In genomic region chr11:79306510-79306909, GRCm38 (mm10) we compare ENCODE assay signal across 8 mouse cellular contexts. TPM values are rescaled to one million over a fixed set of nuclear protein-coding genes. Genes with fewer than 3 reads are reported as not detected.
DNase-seq lines count a peak whose midpoint lies in the region; ATAC-seq and TF ChIP-seq lines count a peak whose summit lies in the region.

No protein-coding gene starts in this region.

- peaks cover 11 to 37% of the 10 kb centered on the region in 2 experiments for H3K4me1 ChIP-seq in CH12.LX (ENCODE audit: control insufficient read depth in 1 of 2, insufficient read depth in 2 of 2)
- H3K4me1 ChIP-seq in forebrain, embryonic 14.5 days (ENCODE audit: control insufficient read depth, insufficient read depth, low read length): peaks cover 12% of the 10 kb centered on the region
- H3K4me1 ChIP-seq in hindbrain, embryonic 15.5 days (replicated peaks): peaks cover 8% of the 10 kb centered on the region; the same call in 1 of the 2 replicates

- H3K36me3 ChIP-seq in CH12.LX (replicated peaks in 1 of 2; ENCODE audit: control insufficient read depth in 1 of 2, insufficient read depth in 1 of 2, low read length in 1 of 2) (no peaks in the 10 kb centered on the region), macrophage (ENCODE audit: inconsistent target) (no peaks in the 10 kb centered on the region)
- H3K36me3 ChIP-seq in forebrain, embryonic 14.5 days (ENCODE audit: control insufficient read depth, insufficient read depth, low read length): no peaks in the 10 kb centered on the region
- H3K36me3 ChIP-seq in hindbrain, embryonic 15.5 days: no peaks in the 10 kb centered on the region

- dilution Hi-C loops in CH12.LX (cut with MboI; ENCODE audit: extremely low pct_ligation_motif_present, extremely low pct_unique_long_range_greater_than_20kb, low sequenced_read_pairs): no loop called here

- DNase-seq in CH12.LX (ENCODE audit: extremely low read depth): no peak
- peak; percentile 59 for DNase-seq in ZHBTc4 (ENCODE audit: low read depth, low spot score)
- DNase-seq in forebrain, embryonic 14.5 days (ENCODE audit: low spot score): peak; percentile 33
- DNase-seq in T-cell, adult 2 months (ENCODE audit: low spot score): no peak
- DNase-seq in thymus, postnatal 36 days: no peak

- no peak for TF ChIP-seq EP300 in CH12.LX (IDR thresholded peaks at IDR 0.05; ENCODE audit: low read length)

- TF ChIP-seq RAD21 in CH12.LX (IDR thresholded peaks at IDR 0.05; ENCODE audit: low read depth, low read length): no peak

- no peaks in the 10 kb centered on the region for H3K27me3 ChIP-seq in CH12.LX (replicated peaks)
- H3K27me3 ChIP-seq in forebrain, embryonic 14.5 days (replicated peaks; ENCODE audit: control insufficient read depth, insufficient read depth, low read length): no peaks in the 10 kb centered on the region
- no peaks in the 10 kb centered on the region for H3K27me3 ChIP-seq in hindbrain, embryonic 15.5 days

- no peak for TF ChIP-seq POLR2A in CH12.LX (IDR thresholded peaks at IDR 0.05; ENCODE audit: low read depth, low read length)

- no peak overlapping the region for H3K9ac ChIP-seq in CH12.LX (ENCODE audit: insufficient read depth, low read depth)
- H3K9ac ChIP-seq in forebrain, embryonic 14.5 days (ENCODE audit: low read length): no peak overlapping the region
- no peak overlapping the region for H3K9ac ChIP-seq in hindbrain, embryonic 15.5 days

- no peaks in the 10 kb centered on the region for H3K9me3 ChIP-seq in CH12.LX (replicated peaks; ENCODE audit: low read length)
- H3K9me3 ChIP-seq in forebrain, embryonic 14.5 days (replicated peaks; ENCODE audit: control insufficient read depth, low read length): no peaks in the 10 kb centered on the region
- H3K9me3 ChIP-seq in hindbrain, embryonic 15.5 days: no peaks in the 10 kb centered on the region

- WGBS in forebrain, embryonic 14.5 days: 12% methylated on average over 7 of the region's 7 CpGs
- WGBS in hindbrain, embryonic 15.5 days: 19% methylated on average over 7 of the region's 7 CpGs
- WGBS in macrophage (ENCODE audit: missing documents): 9% methylated on average over 7 of the region's 7 CpGs

- H3K79me2 ChIP-seq in CH12.LX (replicated peaks; ENCODE audit: control insufficient read depth, extremely low read depth, insufficient read depth, poor library complexity, severe bottlenecking): no peaks in the 10 kb centered on the region
- H3K79me2 ChIP-seq in macrophage (ENCODE audit: inconsistent target): no peaks in the 10 kb centered on the region

- H3K4me3 ChIP-seq in CH12.LX (replicated peaks in 1 of 3; ENCODE audit: low read depth in 2 of 3, low read length in 2 of 3, poor library complexity in 1 of 3) (no peak overlapping the region), macrophage (ENCODE audit: inconsistent target) (no peak overlapping the region)
- H3K4me3 ChIP-seq in forebrain, embryonic 14.5 days (ENCODE audit: low read depth, low read length): no peak overlapping the region
- H3K4me3 ChIP-seq in hindbrain, embryonic 15.5 days: no peak overlapping the region

- ATAC-seq in forebrain, embryonic 14.5 days: peak; percentile 57; the same call in 1 of the 2 replicates
- ATAC-seq in hindbrain, embryonic 15.5 days (ENCODE audit: low FRiP score, low read depth): no peak
- ATAC-seq in activated CD4-positive, CD25-positive, alpha-beta regulatory T cell, adult 4 months: no peak

- in situ Hi-C loops in CH12.LX (cut with MboI; ENCODE audit: low pct_ligation_motif_present, low pct_unique_long_range_greater_than_20kb, low sequenced_read_pairs): no loop called here

- peak overlapping the region; percentile 48; the same call in 1 of the 2 replicates for H3K4me2 ChIP-seq in CH12.LX (ENCODE audit: insufficient read depth, low read depth, poor library complexity, severe bottlenecking)
- no peak overlapping the region; the same call in 1 of the 2 replicates for H3K4me2 ChIP-seq in forebrain, embryonic 14.5 days (ENCODE audit: low read length)
- no peak overlapping the region for H3K4me2 ChIP-seq in hindbrain, embryonic 15.5 days

- no peak for TF ChIP-seq CTCF in CH12.LX (conservative IDR thresholded peaks at IDR 0.05 in 1 of 2, IDR thresholded peaks at IDR 0.05 in 1 of 2; ENCODE audit: low read depth in 2 of 2, low read length in 2 of 2)

- H3K27ac ChIP-seq in CH12.LX (ENCODE audit: insufficient read depth, low read depth) (no peak overlapping the region), macrophage (peak overlapping the region; percentile 96)
- peak overlapping the region; percentile 21; the same call in 1 of the 2 replicates for H3K27ac ChIP-seq in forebrain, embryonic 14.5 days (ENCODE audit: low read depth, low read length)
- H3K27ac ChIP-seq in hindbrain, embryonic 15.5 days (replicated peaks): peak overlapping the region; percentile 50

TF ChIP-seq in CH12.LX, 34 proteins besides CTCF, POLR2A, EP300 and RAD21:
- TF ChIP-seq ETS1 (conservative IDR thresholded peaks at IDR 0.05; ENCODE audit: low read depth, low read length) (no peak), USF1 (IDR thresholded peaks at IDR 0.05; ENCODE audit: low read depth, low read length) (peak; percentile 19; the same call in 1 of the 2 replicates)

RNA-seq across cellular contexts. Expression of gene Gm9964, which starts 9.8 kb away (rescaled TPM):
- total RNA-seq in CH12.LX (2012; rRNA removed) (not detected in 2 replicates), CH12.LX (2014; rRNA removed) (not detected in 2 replicates)
- polyA plus RNA-seq in CH12.LX (2012; ENCODE audit: insufficient read length, low read depth) (not detected in 2 replicates), macrophage (2018) (not detected in 3 replicates)
- not detected in 2 replicates for polyA plus RNA-seq in forebrain, embryonic 14.5 days (2014; fragmentation: Nextera tagmentation; extraction: Ambion mirVana)
- polyA plus RNA-seq in hindbrain, embryonic 15.5 days (2015; fragmentation: Nextera tagmentation; extraction: Ambion mirVana): not detected in 2 replicates
- total RNA-seq in macrophage (2018; cell fraction: chromatin; rRNA removed): not detected
- not detected for total RNA-seq in macrophage (2018; cell fraction: cytosol; rRNA removed)
- total RNA-seq in macrophage (2018; cell fraction: nucleus; rRNA removed): not detected
- polyA plus RNA-seq in activated CD4-positive, CD25-positive, alpha-beta regulatory T cell, adult 4 months (2017; shearing (Covaris generic)): not detected

RNA-seq across cellular contexts. Expression of gene Nf1, which starts 33.0 kb away (rescaled TPM):
- total RNA-seq in CH12.LX (2012; rRNA removed) (11.2 and 12.4 TPM in 2 replicates), CH12.LX (2014; rRNA removed) (7.3 and 8.2 TPM in 2 replicates)
- polyA plus RNA-seq in CH12.LX (2012; ENCODE audit: insufficient read length, low read depth) (15.2 and 19.5 TPM in 2 replicates), macrophage (2018) (11.9 to 15.5 TPM (median 12.5 TPM) in 3 replicates)
- polyA plus RNA-seq in forebrain, embryonic 14.5 days (2014; fragmentation: Nextera tagmentation; extraction: Ambion mirVana): 9.8 and 9.9 TPM in 2 replicates
- polyA plus RNA-seq in hindbrain, embryonic 15.5 days (2015; fragmentation: Nextera tagmentation; extraction: Ambion mirVana): 6.1 and 6.6 TPM in 2 replicates
- total RNA-seq in macrophage (2018; cell fraction: chromatin; rRNA removed): 100 to 1,000 TPM; 105 to 254 (median 159) TPM
- 10 to 100 TPM; 16.7 to 37.3 (median 25.6) TPM for total RNA-seq in macrophage (2018; cell fraction: cytosol; rRNA removed)
- 100 to 1,000 TPM in 6 of 26 experiments, 10 to 100 TPM in 20; 48.3 to 148 (median 83.6) TPM for total RNA-seq in macrophage (2018; cell fraction: nucleus; rRNA removed)
- polyA plus RNA-seq in activated CD4-positive, CD25-positive, alpha-beta regulatory T cell, adult 4 months (2017; shearing (Covaris generic)): 1 to 10 TPM; 1.2 to 1.6 TPM

RNA-seq across cellular contexts. Expression of gene Wsb1, which starts 52.0 kb away (rescaled TPM):
- 54.7 and 84.1 TPM in 2 replicates for total RNA-seq in CH12.LX (2012; rRNA removed)
- 104 and 122 TPM in 2 replicates for total RNA-seq in CH12.LX (2014; rRNA removed)
- polyA plus RNA-seq in CH12.LX (2012; ENCODE audit: insufficient read length, low read depth): 118 and 129 TPM in 2 replicates
- polyA plus RNA-seq in forebrain, embryonic 14.5 days (2014; fragmentation: Nextera tagmentation; extraction: Ambion mirVana): 498 and 501 TPM in 2 replicates
- 406 and 435 TPM in 2 replicates for polyA plus RNA-seq in hindbrain, embryonic 15.5 days (2015; fragmentation: Nextera tagmentation; extraction: Ambion mirVana)
- total RNA-seq in macrophage (2018; cell fraction: chromatin; rRNA removed): 1,000 to 10,000 TPM in 14 of 26 experiments, 100 to 1,000 TPM in 12; 636 to 1,823 (median 1,003) TPM
- 100 to 1,000 TPM in 6 of 26 experiments, 10 to 100 TPM in 20; 29.6 to 153 (median 74.1) TPM for total RNA-seq in macrophage (2018; cell fraction: cytosol; rRNA removed)
- 1,000 to 10,000 TPM in 6 of 26 experiments, 100 to 1,000 TPM in 20; 489 to 1,465 (median 803) TPM for total RNA-seq in macrophage (2018; cell fraction: nucleus; rRNA removed)
- polyA plus RNA-seq in macrophage (2018): 75.5 to 113 TPM (median 94.4 TPM) in 3 replicates
- 10 to 100 TPM; 81.8 to 88.3 TPM for polyA plus RNA-seq in activated CD4-positive, CD25-positive, alpha-beta regulatory T cell, adult 4 months (2017; shearing (Covaris generic))

Comparison
In these comparisons a context has a peak if more than half of its experiments do, and no peak if none do; other contexts are left out.
1. DNase-seq: peak in ZHBTc4 (single experiment) and forebrain, embryonic 14.5 days (single experiment); none in CH12.LX (single experiment), T-cell, adult 2 months (single experiment) and thymus, postnatal 36 days (0 of 2).